Mouse (Mus musculus) erythroid progenitor cell, adult 5-6 weeks (primary cell): ENCODE measurements around the gene Znhit3. TPM values are rescaled to one million over a fixed set of nuclear protein-coding genes. Genes with fewer than 3 reads are reported as not detected.
A peak's percentile ranks its signal among the peaks of the same experiment; 100 is the strongest.
"Not testable (repeated sequence)": the region's sequence is repeated elsewhere in the genome, so short reads cannot be mapped to it uniquely, and the experiment has no call there.

Experiments used
- ATAC-seq: replicated peaks from 2 replicates; pipeline ENCODE4 v1.8.0; 2016; ENCODE audit warnings: moderate number of reproducible peaks, mild to moderate bottlenecking, moderate TSS enrichment, inconsistent platforms; ENCODE audit not compliant: poor library complexity, low FRiP score, severe bottlenecking
- total RNA-seq, 2 experiments: library from RNA; stranded (forward) in 1 of 2; stranded (reverse) in 1 of 2; fragments of 150-400 nt in 1 of 2; fragments of 186-747, 209-891 nt in 1 of 2; gene quantifications; 2 replicates each; pipeline versions ENCODE4 v1.2.3 to v1.2.4; 2015 to 2017; ENCODE audit warnings: low replicate concordance in 2 of 2

Znhit3 gene
- total RNA-seq, 2 experiments from 2014 or later = 14.2 to 26.4 TPM

DNA sequence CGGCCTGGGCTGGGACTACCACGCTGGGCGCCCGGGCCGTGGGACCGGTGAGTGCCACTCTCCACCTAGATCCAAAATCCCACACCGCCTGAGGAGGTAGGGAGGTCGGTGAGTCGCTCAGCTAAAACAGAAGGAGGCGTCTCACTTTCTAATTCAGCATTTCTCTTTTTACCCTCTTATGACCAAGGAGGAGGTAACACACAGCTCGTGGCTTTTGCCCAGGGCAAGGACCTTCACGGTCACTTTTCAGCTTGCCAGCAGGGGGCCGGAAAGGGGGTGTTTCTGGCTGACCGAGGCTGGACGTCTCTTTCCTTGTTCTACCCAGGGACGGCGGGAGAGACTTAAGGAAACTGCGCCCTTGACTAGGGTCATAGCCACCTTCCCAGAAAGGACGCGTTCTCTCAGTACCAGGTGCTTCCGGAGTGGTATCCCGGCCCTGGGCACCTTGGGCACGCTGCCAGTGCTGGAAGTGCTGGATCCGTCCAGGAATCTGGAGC is 35.7 kb downstream of the Znhit3 start:
- ATAC-seq = peak; percentile 56

DNA sequence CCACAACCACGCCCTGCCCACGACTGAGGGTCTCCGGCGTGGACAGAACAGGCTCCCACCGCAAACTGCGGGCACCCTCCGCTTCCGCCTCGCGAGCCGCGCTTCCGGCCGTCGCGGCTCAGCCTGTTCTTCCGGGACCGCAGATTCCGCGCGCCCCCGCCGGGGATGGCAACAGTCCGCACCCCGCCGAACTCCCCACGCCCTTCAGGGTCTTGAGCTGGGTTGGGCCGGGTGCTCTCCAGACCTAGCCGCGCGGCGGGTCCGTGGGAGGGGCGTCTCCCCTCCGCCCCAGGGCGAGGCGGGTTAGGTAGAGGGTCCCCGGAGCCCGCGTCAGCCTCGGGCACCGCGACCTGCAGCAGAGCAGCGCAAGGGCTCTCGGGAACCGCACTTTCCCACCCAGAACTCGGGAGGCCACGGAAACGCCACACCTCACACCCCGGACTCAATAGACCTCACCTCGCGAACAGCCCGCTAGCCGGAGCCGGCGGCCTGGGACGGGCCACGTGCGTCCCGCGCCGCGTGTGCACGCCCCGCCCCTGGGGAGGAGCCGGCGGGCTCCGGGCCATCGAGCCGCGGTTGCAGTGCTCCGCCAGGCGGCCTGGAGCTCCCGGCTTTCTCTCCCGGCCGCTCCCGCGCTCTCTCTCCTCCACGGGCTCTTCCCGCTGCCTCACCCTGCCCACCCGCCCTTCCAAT is 36.2 kb downstream of the Znhit3 start, which contains the start of the genes Myo19 and Pigw:
TSS of gene Myo19 (plus strand) at position 377 of the 693 bp plus-strand sequence.
TSS of gene Pigw (minus strand) at position 514 of the 693 bp plus-strand sequence.
- peak; percentile 89 for ATAC-seq

DNA sequence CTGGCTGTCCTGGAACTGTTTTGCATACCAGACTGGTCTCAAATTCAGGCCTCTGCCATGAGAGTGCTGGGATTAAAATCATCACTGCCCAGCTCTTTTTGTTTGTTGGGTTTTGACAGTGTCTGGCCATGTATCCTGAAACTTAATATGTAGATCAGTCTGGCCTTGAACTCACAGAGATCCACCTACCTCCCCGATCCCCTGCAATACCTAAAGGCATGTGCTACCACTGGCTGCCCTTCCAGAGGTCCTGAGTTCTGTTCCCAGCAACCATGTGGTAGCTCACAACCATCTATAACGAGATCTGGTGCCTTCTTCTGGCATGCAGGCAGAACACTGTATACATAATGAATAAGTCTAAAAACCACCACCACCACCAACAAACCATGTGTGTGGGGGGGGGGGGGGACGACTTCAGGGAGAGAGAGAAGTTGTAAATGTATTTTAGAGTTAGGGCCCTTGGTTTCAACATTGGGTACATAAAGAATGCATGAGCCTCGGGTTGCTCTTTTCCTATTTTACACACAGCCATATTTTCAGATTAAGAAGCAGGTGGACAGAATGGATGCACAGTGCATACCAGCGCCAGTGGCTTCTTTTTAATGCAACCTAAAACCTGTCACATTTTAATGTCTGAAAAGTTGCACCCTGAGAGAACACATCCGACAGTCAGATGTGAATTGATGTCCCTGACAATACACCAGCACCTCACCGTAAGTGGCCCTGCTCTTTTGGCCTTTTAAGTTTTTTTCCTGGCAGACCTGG is 37.0 kb downstream of the Znhit3 start:
- ATAC-seq = no peak

DNA sequence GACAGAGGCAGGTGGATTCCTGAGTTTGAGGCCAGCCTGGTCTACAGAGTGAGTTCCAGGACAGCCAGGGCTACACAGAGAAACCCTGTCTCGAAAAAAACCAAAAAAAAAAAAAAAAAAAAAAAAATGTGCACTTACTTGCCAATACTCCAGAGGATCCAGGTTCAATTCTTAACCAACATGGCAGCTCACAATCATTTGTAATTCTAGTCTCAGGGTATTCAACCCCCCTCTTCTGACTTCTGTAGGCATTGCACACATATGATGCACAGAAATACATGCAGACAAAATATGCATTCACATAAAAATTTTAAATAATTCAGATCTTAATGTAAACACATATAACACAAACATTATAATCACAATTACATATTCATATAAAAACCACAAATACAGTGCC is 40.1 kb downstream of the Znhit3 start:
- ATAC-seq = not testable (repeated sequence)

DNA sequence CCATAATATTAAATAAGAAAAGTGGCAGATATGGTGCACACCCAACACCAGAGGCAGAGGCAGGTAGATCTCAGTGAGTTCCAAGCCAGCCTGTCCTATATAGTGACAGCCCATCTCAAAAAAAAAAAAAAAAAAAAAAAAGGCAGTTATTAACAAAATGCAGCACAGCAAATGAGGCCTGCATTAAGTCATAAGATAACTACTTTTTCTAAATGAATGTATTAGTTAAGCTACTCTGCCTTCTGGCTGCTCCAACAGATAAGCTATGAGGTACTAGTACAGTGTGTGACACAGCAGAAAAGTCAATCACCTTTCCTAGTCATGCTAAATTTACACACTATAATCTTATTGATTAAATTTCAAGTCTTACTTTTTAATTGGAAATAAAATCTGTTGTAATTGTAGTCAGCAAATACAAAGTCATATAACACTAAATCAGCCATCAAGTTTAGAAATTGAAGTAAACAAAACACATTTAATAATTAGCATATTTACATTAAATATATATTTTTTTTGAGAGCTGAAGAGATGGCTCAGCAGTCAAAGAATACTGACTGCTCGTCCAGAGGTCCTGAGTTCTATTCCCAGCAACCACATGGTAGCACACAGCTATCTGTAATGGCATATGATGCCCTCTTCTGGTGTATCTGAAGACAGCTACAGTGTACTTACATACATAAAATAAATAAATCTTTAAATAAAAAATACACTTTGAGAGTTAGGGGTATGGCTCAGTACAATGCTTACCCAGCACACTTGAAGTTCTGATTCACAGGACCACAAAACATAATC is 42.9 kb downstream of the Znhit3 start:
- peak; percentile 71 for ATAC-seq

DNA sequence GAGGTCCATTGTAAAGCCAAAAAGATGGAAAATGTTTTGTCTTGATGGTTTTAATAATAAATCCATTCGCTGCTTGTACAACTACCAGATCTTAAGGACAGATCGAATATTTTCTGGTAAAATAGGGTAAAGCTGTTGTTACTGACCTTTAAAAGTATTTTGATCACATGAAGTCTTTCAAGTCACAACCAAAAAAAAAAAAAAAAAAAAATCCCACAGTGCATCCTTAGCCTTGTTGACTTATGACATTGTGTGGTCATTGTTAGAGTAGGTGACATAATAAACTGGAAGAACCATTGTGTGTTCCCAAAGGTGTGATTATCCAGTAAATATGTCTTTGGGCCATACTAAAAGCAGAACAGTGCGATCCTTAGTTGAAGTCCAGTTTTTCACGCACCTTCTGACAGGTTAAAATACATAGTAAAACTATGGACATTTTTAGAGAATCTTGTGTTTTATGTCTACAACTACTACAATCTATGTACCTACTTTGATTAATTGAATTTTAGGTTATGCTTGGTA is 44.6 kb downstream of the Znhit3 start:
- no peak for ATAC-seq

DNA sequence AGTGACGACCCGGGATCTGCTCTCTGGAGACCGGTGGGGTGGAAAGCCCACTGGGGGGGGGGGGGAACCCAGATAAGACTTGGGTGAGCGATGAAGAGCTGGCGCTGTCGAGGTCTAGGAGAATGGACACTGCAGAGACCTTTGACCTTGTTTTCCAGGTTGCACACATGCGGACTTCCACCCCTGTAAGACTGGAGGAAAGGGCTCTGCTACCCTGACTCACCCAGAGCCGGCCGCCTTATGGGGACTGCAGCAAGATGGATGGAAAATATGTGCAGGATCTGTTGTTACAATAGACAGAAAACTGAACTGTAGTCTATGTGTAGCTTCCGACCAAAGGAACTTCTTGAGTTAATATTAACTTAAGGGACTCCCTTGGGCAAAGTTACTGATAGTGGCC is 45.1 kb downstream of the Znhit3 start:
- peak; percentile 13 for ATAC-seq

DNA sequence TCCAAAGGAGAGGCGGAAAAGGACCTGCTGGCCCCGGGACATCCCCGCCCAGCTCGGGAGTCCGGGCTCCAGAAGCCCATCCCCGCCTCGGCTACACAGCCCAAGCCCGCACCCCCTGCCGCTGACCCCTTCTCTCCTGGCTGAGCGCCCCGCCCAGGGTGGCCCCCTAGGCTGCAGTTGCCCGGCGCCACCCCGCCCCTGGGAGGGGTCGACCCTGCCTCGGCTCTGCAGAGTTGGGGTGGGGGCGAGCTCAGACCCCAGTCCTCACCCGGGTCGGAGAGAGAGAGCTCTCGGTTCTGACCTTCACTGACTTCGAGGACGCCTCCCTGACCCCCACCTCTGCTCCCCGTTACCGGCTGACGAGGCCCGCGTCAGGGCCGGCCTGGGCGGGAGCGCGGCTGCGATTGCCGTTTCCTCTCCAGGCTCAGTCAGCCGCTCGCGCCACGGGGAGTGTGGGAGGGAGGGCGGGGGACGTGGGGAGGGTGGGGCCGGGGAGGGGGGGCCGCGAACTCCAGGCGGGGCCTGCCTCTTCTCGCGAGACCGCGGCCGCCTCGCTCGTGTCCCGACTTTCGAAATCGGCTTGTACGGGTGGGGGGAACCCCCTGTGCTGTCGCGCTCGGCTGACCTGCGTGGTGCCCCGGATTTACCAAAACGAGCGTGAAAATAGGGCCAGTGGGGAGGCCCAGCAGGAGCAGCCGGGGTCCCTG is 45.7 kb downstream of the Znhit3 start, which contains the start of gene Ggnbp2:
TSS of gene Ggnbp2 (minus strand) at position 481 of the 707 bp plus-strand sequence.
- peak; percentile 62 for ATAC-seq

DNA sequence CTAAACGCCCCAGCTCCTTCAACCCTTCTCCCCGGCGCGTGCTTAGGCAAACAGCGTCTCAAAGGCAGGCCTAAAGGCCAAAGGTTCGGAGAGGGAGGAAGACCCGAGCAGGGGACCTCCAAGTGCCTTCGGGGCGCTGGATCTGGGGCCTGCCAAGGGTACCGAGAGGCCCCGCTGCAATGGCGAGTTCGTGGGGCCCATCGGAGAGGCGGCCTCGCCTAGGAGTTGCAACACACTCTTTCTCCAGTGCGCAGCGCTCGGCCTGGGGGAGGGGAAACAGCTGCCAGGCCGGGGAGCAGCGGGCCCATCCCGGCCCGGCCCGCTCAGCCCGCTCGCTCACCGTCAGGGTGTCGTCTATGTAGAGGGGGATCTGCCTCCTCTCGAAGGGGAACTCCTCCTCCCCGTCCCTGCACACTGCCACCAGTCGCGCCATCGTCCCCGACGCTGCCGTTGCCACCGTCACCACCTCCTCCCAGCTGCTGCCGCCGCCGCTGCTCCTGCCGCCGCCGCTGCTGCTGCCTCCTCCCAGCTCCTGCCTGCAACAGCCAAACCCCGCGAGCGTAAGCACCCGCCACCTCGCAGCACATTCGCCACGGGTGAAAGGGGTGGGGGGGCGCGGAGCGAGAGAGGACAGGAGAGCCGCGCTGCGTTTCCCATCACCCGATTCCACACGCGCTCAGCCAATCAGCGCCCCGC is 46.5 kb downstream of the Znhit3 start:
- peak; percentile 63 for ATAC-seq

DNA sequence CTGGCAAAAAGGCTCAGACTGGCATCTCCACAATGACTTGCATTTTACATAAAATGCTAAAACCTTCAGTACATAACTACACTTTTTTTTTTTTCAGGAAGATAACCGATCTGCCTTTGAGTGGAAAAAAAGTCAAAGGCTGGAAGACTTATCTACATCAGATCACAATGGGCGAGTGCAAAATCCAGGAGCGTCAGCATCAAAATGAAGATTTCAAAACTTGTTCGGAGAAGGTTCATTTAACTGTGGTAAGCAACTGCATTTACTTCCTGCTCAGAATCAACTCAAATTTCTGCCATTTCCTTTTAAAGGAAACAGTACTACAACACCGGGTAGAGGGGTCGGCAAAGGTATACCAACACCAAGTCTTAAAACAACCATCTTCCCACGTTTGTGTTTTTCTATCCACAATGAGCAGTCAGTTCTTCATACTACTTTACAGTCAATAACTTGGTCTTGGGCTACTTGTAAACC is 47.3 kb downstream of the Znhit3 start:
- no peak for ATAC-seq

DNA sequence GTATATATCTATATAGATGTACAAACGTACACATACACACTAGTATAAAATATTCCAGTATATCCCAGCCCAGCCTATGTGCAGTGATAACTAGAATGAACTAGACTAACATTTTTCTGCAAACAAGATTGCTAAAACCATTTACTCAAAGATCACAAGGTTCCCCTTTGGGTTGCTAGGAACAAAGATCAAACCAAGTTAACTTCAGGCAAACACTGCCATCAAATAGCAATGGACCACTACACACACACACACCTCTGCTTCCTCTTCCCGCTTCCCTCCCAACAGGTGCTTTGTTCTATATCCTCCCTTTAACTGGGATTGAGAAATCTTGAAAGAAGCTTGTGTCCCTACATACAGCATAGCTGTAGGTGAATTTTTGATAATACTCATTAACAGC is 48.6 kb downstream of the Znhit3 start:
- no peak for ATAC-seq

DNA sequence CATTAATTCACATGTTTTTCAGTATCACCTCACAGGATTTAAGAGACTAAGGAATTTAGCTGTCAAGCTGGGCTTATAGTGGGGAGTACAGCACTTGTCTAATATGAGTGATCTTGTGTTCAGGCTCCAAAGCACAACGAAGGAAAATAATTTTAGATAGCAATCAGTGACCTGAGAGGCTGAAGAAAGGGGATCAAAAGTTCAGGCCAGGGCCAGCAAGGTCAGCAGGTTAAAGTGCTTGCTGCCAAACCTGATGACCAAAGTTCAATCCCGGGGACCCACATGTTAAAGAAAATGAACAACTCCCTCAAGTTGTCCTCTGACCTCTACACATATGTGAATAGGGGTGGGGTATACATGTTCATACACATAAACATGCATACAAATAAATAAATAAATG is 50.9 kb downstream of the Znhit3 start:
- ATAC-seq = no peak

Other genes with a start within 250 kb of the Znhit3 start
- 65.4 and 66.0 TPM in 2 replicates for gene Mrm1, start 96.9 kb downstream of the Znhit3 start, total RNA-seq (2015; ENCODE audit: low replicate concordance)
- gene Mrm1, start 96.9 kb downstream of the Znhit3 start, total RNA-seq (2017; ENCODE audit: low replicate concordance) = 27.2 and 42.7 TPM in 2 replicates
- 865 and 926 TPM in 2 replicates for gene Dhrs11, start 87.4 kb downstream of the Znhit3 start, total RNA-seq (2015; ENCODE audit: low replicate concordance)
- 517 and 556 TPM in 2 replicates for gene Dhrs11, start 87.4 kb downstream of the Znhit3 start, total RNA-seq (2017; ENCODE audit: low replicate concordance)
- gene Ggnbp2, start 45.5 kb downstream of the Znhit3 start, total RNA-seq (2015; ENCODE audit: low replicate concordance) = 268 and 506 TPM in 2 replicates
- 686 and 829 TPM in 2 replicates for gene Ggnbp2, start 45.5 kb downstream of the Znhit3 start, total RNA-seq (2017; ENCODE audit: low replicate concordance)
- gene Myo19, start 36.2 kb downstream of the Znhit3 start, total RNA-seq (2015; ENCODE audit: low replicate concordance) = 6.1 and 15.5 TPM in 2 replicates
- 6.5 and 10.5 TPM in 2 replicates for gene Myo19, start 36.2 kb downstream of the Znhit3 start, total RNA-seq (2017; ENCODE audit: low replicate concordance)
- gene Pigw, start 36.1 kb downstream of the Znhit3 start, total RNA-seq (2015; ENCODE audit: low replicate concordance) = 1.7 and 4.7 TPM in 2 replicates
- 5.0 and 6.9 TPM in 2 replicates for gene Pigw, start 36.1 kb downstream of the Znhit3 start, total RNA-seq (2017; ENCODE audit: low replicate concordance)
- gene Car4, start 41.4 kb upstream of the Znhit3 start, total RNA-seq (2015; ENCODE audit: low replicate concordance) = not detected in 2 replicates
- gene Car4, start 41.4 kb upstream of the Znhit3 start, total RNA-seq (2017; ENCODE audit: low replicate concordance) = not detected in 2 replicates
- 248 and 268 TPM in 2 replicates for gene Usp32, start 223.8 kb upstream of the Znhit3 start, total RNA-seq (2015; ENCODE audit: low replicate concordance)
- gene Usp32, start 223.8 kb upstream of the Znhit3 start, total RNA-seq (2017; ENCODE audit: low replicate concordance) = 357 and 586 TPM in 2 replicates